Mouse (Mus musculus) MEL (cell line): ENCODE measurements around the gene Nxph4.
A peak's percentile ranks its signal among the peaks of the same experiment; 100 is the strongest.

ENCODE experiments used
- CTCF ChIP-seq, 3 experiments: IDR thresholded peaks in 2 of 3; conservative IDR thresholded peaks in 1 of 3; 2 replicates each; pipeline ENCODE4 v1.5.1; 2011 to 2012; ENCODE audit warnings: low read length in 3 of 3, low read depth in 2 of 3, mild to moderate bottlenecking in 2 of 3, improper control_type of control experiment in 1 of 3, inconsistent platforms in 1 of 3, mixed read lengths in 1 of 3, moderate library complexity in 1 of 3; ENCODE audit not compliant: control insufficient read depth in 1 of 3, insufficient read depth in 1 of 3, poor library complexity in 1 of 3, severe bottlenecking in 1 of 3
- EP300 ChIP-seq, 2 experiments: IDR thresholded peaks; 2 replicates each; pipeline ENCODE4 v1.6.1; 2011; ENCODE audit warnings: improper control_type of control experiment in 2 of 2, low read length in 2 of 2, low read depth in 1 of 2, mild to moderate bottlenecking in 1 of 2
- GABPA ChIP-seq: IDR thresholded peaks from 2 replicates; pipeline ENCODE4 v1.6.1; 2012; ENCODE audit warnings: low read depth, mild to moderate bottlenecking, inconsistent platforms, low read length, improper control_type of control experiment, moderate library complexity
- GATA1 ChIP-seq: IDR thresholded peaks from 2 replicates; pipeline ENCODE4 v1.6.1; 2011; ENCODE audit warnings: low read depth, low read length, improper control_type of control experiment
- NELFE ChIP-seq: IDR thresholded peaks from 2 replicates; pipeline ENCODE4 v1.6.1; 2011; ENCODE audit warnings: low read depth, low read length, improper control_type of control experiment
- NRF1 ChIP-seq: IDR thresholded peaks from 2 replicates; pipeline ENCODE4 v1.6.1; 2014; ENCODE audit warnings: low read depth, mild to moderate bottlenecking, inconsistent platforms, low read length, improper control_type of control experiment, moderate library complexity; ENCODE audit not compliant: poor library complexity, insufficient read depth, severe bottlenecking
- POLR2A ChIP-seq, 2 experiments: IDR thresholded peaks; 2 replicates each; pipeline ENCODE4 v1.6.1; 2011 to 2012; ENCODE audit warnings: low read length in 2 of 2, mild to moderate bottlenecking in 2 of 2, control low read depth in 1 of 2, improper control_type of control experiment in 1 of 2, low read depth in 1 of 2, moderate library complexity in 1 of 2; ENCODE audit not compliant: control insufficient read depth in 1 of 2, insufficient read depth in 1 of 2, poor library complexity in 1 of 2
- RAD21 ChIP-seq: IDR thresholded peaks from 2 replicates; pipeline ENCODE4 v1.6.1; 2011; ENCODE audit warnings: mild to moderate bottlenecking, low read depth, low read length, improper control_type of control experiment
- SMC3 ChIP-seq: IDR thresholded peaks from 2 replicates; pipeline ENCODE4 v1.6.1; 2011; ENCODE audit warnings: low read depth, low read length, improper control_type of control experiment
- USF2 ChIP-seq, 2 experiments: IDR thresholded peaks; 2 replicates each; pipeline ENCODE4 v1.6.1; 2011 to 2012; ENCODE audit warnings: improper control_type of control experiment in 2 of 2, low read length in 2 of 2, borderline replicate concordance in 1 of 2, inconsistent platforms in 1 of 2, low read depth in 1 of 2, mild to moderate bottlenecking in 1 of 2; ENCODE audit not compliant: insufficient read depth in 1 of 2
- ZNF384 ChIP-seq: IDR thresholded peaks from 2 replicates; pipeline ENCODE4 v1.6.1; 2012; ENCODE audit warnings: low read depth, mild to moderate bottlenecking, inconsistent platforms, low read length, improper control_type of control experiment

- TF ChIP-seq GATA1 (no peak), USF2 (IDR thresholded peaks at IDR 0.05; ENCODE audit: borderline replicate concordance in 1 of 2, insufficient read depth in 1 of 2, low read depth in 1 of 2, low read length in 2 of 2) (no peak), EP300 (IDR thresholded peaks at IDR 0.05; ENCODE audit: low read depth in 1 of 2, low read length in 2 of 2) (no peak), POLR2A (IDR thresholded peaks at IDR 0.05; ENCODE audit: control insufficient read depth in 1 of 2, insufficient read depth in 1 of 2, low read depth in 1 of 2, low read length in 2 of 2, poor library complexity in 1 of 2) (no peak), CTCF (IDR thresholded peaks at IDR 0.05 in 2 of 3, conservative IDR thresholded peaks at IDR 0.05 in 1 of 3; ENCODE audit: control insufficient read depth in 1 of 3, insufficient read depth in 1 of 3, low read depth in 2 of 3, low read length in 3 of 3, poor library complexity in 1 of 3, severe bottlenecking in 1 of 3) (peak; percentile 67 to 77 (median 70)), GABPA (no peak), NELFE (no peak), SMC3 (peak; percentile 64), ZNF384 (no peak), RAD21 (peak; percentile 47), NRF1 (no peak)
Observed at GRCm38 (mm10) chr10:127576381-127576961, 42.1 kb upstream of the Nxph4 start.
